Mouse (Mus musculus) embryo, embryonic 11.5 days (tissue): ENCODE measurements around the gene Aifm2.

ENCODE experiments used
- DNase-seq: peaks from one replicate; pipeline ENCODE4 v3.0.0-alpha.2; 2012; ENCODE audit warnings: low read depth, low spot score

Gene Aifm2

DNA sequence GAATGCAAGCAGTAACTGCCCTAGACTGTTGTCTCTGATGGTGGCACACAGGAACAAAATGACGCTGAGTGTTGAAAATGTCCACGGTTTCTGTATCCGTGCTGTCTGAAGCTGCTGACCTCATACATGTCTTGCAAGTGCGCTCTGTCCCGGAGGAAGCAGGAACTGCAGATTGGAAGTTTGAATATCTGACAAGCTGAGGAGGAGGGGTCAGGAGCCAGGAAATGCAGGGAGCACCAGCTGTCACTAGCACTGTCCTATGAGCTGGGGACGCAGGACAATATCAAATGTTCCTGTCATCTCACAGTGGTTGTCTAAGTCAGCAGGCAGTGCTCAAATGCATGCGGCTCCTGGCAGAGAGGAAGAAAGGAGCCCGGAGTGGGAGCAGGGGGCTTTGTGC lies 49.6 kb downstream of the Aifm2 start:
- no peak for DNase-seq

- DNase-seq = no peak
Observed at GRCm38 (mm10) chr10:61765558-61765957, 50.5 kb downstream of the Aifm2 start.

GRCm38 (mm10) chr10:61766806-61767205 lies 51.7 kb downstream of the Aifm2 start:
- DNase-seq = no peak

DNA sequence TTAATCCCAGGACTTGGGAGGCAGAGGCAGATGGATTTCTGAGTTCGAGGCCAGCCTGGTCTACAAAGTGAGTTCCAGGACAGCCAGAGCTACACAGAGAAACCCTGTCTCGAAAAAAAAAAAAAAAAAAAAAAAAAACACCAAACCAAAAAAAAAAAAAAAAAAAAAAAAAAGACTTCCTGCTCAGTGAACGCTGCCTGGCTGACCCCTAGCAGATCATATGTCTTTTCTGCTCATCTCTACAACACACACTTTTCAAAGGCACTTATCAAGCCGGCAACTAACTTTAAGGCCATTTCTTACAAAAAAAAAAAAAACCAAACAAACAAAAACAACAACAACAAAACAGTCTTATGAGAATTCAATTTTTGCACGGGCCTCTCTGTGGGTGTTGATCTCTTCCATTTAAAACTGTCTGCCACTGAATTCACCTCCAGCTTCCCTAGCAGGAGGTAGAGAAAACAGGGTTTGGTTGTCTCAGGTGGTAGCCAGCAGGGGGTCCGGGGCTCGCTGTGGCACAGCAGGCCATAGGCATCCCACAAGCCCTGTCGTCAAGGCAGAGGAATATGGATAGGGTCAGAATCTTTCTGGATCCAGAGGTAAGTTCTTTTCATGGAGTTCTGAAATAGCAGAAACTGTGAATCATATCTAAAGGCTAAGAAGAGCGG lies 66.5 kb downstream of the Aifm2 start:
- DNase-seq = no peak

GRCm38 (mm10) chr10:61782799-61783611 lies 67.9 kb downstream of the Aifm2 start:
- no peak for DNase-seq

DNA sequence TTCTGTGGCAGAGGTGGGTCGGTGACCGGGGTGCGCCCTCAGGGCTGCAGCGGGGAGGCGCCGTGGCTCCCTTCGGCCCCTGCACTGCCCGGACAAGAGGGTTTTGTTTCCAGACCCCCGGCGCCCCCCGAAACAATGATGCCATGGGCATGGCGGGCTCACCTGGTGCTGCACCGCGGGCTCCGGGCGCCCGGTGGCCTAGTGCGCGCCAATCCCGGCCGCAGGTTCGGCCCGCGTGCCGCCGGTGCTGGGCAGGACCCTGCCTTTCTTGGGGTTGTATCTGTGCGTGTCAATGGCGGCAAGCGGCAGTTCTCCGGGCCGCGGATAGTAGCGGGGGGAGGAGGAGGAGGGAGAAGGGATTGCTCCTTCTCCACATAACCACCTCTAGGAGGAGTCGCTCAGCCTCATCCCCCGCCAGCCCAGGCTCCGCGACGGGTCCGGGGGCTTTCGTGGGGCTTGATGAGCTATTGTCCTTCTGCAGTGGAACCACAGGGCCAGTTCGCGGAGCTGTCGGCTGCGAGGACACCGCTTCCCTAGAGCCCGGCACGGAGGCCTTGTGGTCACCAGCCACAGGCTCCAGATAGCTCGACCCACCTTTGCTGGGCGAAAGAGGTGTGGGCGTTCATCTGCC lies 68.7 kb downstream of the Aifm2 start, which contains the start of gene H2afy2:
H2afy2 (minus strand) TSS at position 527 of the 631 bp plus-strand sequence.
- DNase-seq = peak; percentile 78

DNA sequence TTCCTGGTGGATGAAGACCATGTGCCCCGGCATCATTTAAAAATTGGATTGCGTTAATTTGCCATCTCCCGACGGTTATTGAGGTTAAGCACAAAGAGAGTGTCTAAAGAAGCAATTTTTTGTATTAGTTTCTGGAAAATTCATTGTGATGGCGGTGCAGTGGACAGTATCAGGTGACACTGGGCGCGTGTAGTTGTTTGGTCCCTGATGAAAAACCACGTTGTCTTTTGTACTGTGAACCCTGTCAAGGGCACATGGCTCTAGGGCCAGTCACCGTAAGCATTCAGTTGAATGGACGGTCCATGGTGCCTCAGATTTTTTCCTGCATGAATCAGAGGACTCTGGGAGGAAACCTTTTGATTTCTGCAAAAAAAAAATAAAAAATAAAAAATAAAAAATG lies 69.4 kb downstream of the Aifm2 start:
- no peak for DNase-seq

DNA sequence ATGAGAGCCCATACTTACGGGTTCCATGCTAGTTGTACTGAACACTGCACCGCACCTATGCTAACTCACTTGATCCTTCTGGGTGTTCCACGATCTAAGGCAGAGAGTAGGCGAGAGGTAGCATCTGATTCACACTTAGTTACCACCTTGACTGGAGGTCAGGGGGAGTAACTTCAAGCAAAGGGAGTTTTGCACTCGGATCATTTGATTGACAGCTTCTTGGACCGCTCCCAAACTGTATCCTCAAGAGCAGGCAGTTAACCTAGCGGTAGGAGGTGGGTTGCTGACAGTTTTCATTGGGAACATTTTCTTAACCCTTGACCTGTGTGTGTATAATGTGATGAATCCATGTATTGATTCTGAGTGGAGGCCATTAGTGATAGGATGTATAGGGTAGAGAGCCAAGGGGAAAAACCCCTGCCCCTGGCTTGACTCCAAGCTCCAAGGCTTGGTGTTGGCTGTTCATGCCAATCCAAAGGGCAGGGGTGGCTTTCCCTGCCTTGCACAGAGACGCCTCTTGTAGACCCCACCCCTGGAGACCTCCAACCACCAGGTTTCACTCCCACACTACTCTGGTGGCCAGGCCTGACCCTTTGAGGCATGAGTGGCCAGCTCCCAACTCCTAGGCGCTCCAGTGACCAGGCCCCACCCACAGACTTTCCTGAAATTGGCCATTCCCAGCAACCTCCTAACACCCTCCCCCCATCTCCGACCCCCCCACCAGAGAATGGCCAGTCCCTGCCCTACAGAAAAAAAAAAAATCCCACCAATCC lies 72.7 kb downstream of the Aifm2 start:
- DNase-seq = no peak

GRCm38 (mm10) chr10:61788499-61788898 lies 73.4 kb downstream of the Aifm2 start:
- no peak for DNase-seq
